Mouse (Mus musculus): ENCODE data around the gene Unc13a.
"Not testable (repeated sequence)": the region's sequence is repeated elsewhere in the genome, so short reads cannot be mapped to it uniquely, and the experiment has no call there.

Gene Unc13a

DNA sequence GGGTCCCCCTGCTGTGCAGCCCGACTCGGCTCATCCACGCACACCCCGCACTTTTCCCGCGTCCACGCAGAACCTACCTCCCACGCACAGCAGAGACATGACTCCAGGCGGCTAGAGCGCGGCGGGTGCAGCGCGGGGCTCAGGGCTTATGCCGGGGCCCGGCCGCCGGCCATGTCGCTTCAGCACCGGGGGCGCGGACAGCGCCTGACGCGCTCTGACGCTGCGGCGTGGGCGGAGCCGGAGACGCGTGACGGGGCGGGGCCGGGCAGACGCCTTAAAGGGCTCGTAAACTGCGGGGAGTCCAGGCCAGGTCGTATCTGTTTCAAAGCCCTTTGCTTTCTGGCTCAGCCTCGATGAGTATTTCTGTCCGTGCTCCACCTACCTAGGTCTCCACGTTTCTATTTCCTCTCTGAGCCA, at the start of gene Unc13a:
Unc13a (minus strand) TSS at position 209 of the 417 bp plus-strand sequence.
- DNase-seq (ENCODE audit: low read depth, low spot score) = peak; percentile 81

DNA sequence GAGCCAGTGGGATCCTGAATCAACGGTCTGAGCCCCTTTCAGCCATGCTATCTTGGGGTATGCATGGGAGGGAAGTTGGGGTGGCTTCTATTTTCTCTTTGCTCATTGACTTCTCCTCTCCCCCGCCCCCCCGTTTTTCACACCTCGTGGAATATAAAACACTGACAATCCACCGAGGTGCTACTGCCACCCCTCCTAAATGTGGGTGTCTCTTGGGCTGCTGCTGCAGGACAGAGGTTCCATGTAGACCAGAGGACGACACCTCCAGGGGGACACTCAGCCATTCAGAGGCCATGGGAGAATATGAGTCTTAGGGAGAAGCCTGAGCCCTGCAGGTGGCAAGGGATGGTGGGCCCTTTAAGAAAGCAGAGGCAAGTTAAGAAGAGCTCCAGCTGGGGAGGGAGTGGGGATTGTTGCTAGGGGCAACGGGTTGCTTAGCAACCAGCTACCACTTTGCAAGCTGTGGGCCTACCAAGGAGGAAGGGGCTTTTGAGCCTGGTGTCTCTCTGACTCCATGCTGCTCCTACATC, 48.4 kb upstream of the Unc13a start:
- DNase-seq (ENCODE audit: low read depth, low spot score) = peak; percentile 82

DNA sequence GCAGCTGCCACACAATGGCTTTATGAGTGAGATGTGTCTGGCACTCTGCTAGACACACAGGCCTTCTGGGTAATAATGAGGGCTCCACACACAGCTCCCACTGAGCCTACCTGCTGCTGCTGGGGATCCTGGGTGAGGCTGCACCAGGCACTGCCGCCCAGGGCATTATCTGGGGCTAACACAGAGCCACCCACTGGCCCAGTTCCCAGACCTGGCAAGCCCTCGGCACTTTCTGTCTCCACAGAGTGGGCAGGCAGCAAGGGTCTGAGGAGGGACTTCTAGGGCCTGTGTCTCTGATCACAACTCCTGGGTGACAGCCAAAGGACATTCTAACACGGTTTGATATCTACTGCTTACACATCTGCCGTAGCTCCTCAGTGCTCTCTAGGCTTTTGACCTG, 47.7 kb upstream of the Unc13a start:
- no peak for DNase-seq (ENCODE audit: low read depth, low spot score)

DNA sequence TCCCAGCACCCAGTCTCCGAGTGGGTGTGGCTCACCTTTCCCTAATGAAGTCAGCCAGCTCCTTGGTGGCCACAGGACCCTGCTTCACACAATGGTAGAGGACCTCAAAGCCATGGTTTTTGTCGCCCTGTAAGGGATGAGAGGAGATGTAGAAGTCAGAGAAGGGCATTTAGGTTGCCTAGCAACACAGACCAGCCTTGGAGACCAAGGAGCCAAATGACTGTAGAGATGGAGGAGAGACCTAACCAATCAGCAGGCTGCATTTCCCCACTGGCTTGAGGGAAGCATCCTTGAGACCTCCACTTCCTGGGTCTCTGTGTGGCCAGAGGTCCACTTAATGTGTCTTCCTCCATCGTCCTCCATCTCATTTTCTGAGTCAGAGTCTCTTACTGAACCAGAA, 46.7 kb upstream of the Unc13a start:
- no peak for DNase-seq (ENCODE audit: low read depth, low spot score)

DNA sequence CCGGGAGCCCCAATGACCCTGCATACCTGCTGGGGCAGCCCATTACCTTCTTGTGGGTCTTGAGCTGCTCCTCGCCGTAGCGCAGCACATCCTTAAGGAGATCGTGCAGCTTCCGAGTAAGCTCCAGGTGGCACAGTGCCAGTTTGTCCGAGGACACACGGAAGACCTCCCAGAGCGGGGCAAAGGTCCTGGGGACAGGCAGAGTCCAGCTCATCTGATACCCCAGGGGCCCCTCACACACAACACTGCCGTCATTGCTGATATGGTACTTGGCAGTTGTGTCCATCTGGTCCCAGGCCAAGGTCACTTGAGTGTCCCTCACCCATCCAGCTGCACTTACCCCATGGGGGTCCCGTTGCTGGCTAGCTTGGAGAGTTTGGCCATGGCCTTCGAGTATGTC, 45.5 kb upstream of the Unc13a start:
- DNase-seq (ENCODE audit: low read depth, low spot score) = no peak

DNA sequence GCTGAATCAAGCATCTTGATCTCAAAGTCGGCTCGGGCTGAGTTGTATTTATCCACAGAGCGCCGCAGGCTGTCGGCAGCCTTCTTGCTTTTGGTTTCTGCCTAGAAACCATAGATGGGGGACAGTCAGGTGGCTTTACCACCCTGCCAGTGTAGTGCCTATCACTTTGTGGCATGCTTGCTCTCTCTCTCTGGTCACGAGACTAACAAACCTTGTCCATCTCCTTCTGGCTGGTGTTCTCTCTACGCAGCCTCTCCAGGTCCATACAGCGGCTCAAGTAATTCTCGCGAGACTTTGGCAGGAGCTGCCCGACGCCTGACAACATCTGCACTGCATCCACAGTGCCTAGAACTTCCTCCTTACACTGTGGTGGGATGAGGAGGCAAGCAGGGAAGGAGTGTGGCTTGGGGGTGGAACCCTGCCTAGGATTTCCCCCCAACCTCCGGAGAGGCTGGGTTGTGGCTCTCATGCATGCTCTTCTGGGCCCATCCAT, 45.0 kb upstream of the Unc13a start:
- DNase-seq (ENCODE audit: low read depth, low spot score) = no peak

DNA sequence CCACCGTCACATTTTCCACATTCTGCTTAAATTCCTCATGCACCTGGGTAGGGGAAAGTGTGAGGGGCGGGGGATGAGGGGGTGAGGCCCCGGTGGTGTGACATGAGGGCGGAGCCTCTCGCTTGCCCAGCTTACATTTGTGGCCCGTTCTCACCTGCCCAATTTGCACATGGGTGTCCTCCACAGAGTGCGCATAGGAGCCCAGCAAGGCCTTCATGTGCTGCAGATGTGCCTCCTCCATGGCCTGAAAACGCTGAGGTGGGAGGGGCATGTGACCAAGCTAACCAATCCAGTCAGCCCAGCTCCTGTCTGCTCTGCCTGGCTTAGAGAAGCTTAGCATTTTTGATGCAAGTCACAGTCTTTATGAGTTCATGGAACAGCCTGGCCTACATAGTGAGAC, 44.0 kb upstream of the Unc13a start:
- DNase-seq (ENCODE audit: low read depth, low spot score) = no peak

DNA sequence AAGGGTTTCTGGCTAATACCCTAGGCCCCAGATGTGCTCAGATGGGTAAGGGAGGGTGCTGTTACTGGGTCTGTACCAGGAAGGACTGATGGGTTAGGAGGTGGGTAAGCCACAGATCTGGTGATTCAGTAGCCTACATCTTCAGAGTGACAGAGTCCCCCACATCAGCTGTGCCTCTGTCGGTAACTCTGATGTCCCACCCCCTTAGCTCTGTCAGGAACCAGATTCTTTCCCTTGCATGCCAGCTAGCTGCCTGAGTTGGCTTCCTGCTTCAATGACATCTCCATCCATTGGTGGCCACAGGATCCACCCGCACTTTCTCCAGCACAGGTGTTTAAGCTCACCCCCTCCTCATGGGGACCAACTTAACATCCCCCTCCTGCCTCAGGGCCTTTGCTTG, 40.0 kb upstream of the Unc13a start:
- no peak for DNase-seq (ENCODE audit: low read depth, low spot score)

DNA sequence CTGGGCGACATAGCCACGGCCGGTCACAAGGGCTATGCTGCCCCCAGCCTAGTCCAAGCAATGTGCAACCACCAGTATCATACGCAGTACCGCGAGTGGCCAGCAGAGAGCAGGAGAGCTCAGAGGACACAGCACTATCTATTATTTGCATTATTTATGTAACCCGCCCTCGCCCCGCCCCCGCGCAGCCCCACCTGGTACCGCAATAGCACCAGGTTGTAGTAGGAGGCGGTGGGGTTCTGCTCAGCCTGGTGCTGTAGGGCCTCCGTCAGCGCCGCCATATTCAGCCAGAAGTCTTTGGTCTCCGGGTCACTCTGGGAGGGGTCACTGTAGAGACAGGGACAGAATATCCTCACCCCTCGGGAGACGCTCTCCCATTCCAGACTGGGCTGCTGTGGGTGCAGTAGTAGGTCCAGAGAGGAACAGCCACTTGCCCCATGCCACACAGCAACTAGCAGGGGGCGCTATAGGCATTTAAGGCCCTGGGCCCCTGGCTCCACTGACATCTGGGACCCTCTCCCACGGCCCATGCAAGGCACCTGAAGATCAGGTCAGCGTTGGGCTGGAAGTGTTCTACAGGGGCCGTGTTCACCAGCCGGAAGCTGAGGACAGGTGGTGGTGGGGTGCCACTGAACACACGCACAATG, 38.4 kb upstream of the Unc13a start:
- no peak for DNase-seq (ENCODE audit: low read depth, low spot score)

DNA sequence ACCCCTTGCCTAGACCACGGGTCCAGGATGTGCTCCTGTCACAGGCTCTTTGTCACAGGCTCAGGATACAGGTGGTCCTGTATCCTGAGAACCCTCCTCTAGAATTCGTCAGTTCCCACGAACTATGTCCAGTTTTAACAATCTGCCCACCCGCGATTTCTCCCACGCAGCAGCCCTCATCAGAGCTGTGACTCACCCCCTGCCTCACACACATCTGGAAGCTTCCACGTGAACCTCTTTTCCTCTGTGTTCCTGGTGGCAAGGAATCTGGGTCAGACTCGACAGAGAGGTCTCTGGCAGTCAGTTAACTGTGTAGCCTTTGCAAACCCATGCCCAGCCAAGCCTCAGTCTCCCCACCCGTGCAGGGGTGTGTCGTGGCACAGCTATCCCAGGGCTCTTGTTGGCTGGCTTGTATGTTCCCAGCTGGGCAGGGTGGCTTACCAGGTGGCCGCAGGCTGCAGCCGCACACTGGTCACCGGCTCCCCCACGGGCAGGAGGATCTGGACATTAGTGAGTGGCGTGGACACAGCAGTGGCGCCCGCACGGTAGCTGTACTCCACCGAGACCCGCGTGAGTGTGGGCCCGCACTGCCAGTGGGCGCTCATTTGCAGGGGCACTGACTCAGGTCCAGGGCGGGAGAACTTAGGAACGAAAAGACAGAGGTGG, 37.7 kb upstream of the Unc13a start:
- no peak for DNase-seq (ENCODE audit: low read depth, low spot score)

DNA sequence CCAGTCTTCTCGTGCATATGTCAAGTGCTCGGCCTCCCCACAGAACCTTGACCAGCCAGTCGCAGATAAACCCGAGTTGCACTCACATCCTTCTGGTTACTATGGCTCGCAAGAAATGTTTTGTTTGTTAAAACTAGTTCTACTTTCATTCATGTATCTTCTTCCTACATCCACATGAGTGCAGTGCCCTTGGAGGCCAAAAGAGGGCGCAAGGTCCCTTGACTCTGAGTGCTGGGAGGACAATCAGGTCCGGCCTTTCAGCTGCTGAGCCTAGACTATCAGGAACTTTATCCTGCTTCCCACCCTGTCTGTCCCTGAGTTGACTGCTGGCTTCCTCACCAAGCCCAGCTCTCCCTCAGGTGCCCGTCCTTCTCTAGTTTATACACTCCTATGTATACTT, 36.3 kb upstream of the Unc13a start:
- DNase-seq (ENCODE audit: low read depth, low spot score) = no peak

DNA sequence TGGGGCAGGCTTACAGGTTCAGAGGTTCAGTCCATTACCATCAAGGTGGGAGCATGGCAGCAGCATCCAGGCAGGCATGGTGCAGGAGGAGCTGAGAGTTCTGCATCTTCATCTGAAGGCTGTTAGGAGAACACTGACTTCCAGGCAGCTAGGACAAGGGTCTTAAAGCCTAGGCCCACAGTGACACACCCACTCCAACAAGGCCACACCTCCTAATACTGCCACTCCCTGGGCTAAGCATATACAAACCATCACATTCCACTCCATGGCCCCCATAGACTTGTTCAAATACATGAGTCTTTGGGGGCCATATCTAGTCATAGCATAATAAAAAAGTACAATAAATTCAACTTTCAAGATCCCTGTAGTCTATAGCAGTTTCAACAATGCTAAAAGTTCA, 31.8 kb upstream of the Unc13a start:
- not testable (repeated sequence) for DNase-seq (ENCODE audit: low read depth, low spot score)

DNA sequence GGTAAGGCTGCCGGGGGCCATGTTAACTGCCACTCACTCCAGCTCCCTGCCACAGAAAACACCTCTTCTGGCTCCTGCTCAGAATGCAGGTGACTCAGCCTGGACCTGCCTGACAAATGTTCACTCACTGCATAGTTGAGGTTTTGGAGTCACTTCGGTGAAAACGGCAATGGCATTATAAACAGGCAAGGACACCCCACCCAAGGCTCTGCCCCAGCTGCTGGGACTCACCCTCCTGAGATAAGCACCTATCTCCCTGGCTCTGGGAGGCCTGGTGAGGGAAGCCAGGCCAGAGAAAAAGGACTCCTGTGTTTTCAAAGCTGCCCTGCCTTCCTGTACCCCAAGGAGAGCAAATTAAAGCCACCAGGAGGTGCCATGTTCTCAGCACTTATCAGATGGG, 31.4 kb upstream of the Unc13a start:
- DNase-seq (ENCODE audit: low read depth, low spot score) = no peak

DNA sequence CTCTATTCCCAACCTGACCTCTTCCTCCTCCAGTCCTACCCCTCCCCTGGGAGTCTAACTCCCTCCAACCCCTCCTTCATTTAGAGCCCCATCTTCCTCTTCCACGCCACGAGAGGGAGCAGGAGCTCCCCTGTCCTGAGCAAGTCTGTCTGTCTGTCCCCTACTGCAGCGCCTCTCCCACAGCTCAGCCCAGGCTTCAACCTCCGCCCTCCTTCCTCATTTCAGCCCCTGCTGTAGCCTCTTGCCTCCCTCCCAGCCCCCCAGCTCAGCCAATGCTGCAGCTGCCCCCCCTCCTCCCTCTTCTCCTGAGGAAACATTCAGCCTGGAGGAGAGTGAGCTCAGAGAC, 30.5 kb upstream of the Unc13a start:
- no peak for DNase-seq (ENCODE audit: low read depth, low spot score)

DNA sequence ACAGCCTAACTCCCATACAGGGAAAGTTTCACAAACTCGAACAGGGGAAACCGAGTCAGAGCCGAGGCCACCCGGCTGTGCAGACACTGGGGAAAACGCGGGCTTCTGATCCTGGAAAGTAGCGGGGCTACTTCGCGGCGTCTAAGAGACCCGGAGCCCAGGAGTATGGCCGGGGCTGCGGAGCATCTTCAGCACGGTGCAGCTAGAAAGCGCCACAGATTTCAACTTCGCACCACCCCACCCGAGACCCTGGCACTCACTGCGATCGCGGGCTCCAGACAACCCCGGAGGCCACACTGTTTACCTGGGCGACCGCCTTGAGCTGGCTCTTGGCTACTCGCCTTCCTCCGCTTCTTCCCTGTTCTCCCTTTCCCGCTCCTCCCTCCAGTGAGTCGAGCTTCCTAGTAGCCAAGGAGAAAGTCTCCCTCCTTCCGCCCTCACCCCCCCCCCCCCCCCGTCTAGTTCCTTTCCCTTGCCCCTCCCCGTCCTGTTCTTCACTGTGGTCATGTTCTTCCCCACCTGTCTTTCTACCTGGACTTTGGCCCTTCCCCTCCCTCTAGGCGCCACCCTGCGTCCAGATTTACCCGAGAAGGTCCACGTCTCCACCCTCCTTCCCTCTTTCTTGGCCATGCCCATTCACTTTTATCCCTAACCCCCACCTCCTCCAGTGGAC, 30.0 kb upstream of the Unc13a start, which contains the start of gene B3gnt3:
B3gnt3 (minus strand) TSS at position 376 of the 673 bp plus-strand sequence.
- DNase-seq (ENCODE audit: low read depth, low spot score) = no peak

DNA sequence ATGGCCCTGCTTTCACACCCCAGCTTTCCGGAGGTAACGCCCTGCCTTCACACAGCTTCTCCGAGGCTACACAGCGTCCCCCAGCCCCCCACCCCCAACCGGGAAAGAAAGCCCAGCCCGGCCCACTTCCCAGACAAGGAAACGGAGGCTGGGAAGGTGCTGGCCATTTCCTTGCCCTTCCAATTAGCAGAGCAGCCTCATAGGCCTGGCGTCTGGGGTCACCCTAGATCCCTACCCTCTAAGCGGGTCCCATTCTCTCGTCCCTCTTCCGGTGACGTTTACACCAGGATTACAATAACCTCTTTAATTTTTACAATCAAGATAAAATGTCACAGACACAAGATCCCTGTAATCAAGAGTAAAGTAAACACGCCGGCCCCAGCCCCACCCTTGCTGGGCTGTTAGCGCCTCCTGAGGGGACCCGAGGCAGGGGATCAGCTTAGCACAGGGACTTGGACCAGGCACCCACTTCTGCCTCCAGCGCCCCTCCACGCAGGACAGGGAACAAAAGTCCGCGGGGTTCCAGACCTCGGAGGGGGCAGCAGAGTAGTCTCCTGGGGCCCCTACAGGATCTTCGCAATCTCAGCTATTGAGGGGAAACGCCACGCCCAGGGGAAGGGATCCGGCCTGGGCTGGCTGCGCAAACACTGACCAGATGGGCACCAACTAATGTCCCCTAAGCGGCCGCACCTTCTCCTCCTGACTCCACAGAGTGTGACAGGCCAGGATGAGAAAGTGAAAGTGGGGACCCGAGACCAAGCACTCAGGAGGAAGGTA, 29.1 kb upstream of the Unc13a start:
- no peak for DNase-seq (ENCODE audit: low read depth, low spot score)

DNA sequence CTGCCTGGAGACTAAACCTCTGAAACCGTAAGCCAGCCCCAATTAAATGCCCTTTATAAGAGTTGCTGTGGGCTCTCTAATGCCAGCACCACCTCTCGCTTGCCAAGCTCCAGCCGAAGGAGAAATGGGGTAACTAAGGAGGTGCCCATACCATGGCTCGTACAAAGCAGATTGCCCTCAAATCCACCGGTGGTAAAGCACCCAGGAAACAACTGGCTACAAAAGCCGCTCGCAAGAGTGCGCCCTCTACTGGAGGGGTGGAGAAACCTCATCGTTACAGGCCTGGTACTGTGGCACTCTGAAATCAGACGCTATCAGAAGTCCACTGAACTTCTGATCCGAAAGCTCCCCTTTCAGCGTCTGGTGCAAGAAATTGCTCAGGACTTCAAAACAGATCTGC, 23.9 kb upstream of the Unc13a start:
- DNase-seq (ENCODE audit: low read depth, low spot score) = not testable (repeated sequence)

DNA sequence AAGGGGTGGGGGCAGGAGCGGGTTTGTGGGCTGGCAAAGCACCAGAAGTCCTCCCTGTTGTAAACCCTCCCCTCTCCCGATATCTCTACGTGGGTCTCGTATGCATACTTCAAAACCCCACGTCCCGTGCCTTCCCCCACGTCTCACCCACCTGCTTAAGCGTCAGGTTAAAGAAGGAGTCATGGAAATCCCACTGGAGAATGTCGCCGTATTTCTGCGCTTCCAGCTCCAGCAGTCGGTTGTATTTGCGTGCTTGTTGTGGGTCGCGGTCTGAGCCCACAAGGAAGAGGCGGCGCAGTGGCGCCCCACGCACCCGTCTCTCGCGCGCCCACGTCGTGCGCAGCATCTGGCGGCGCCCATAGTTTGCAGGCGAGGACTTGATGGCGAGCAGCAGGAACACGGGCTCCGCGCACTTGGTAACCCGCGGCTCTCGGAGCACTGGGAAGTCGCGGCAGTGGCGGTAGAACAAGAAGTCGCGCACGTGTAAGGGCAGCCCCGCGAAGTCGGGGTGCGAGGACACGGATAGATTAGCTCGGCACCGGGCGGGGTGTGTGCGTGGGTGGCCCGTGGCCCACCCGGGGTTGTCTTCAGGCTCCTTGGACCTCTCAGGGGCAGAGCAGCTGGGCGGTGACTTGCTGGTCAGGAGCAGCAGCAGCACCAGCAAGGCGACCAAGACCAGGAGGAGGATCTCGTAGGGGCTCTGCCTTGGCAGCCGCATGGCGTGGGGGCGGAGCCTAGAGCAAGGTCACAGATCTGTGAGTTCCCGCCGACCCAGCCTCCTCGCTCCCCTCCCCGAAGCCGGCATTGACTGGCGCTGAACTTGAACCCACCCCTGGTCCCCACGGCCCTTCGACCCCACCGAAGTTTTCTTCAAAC, 21.8 kb upstream of the Unc13a start:
- DNase-seq (ENCODE audit: low read depth, low spot score) = no peak

DNA sequence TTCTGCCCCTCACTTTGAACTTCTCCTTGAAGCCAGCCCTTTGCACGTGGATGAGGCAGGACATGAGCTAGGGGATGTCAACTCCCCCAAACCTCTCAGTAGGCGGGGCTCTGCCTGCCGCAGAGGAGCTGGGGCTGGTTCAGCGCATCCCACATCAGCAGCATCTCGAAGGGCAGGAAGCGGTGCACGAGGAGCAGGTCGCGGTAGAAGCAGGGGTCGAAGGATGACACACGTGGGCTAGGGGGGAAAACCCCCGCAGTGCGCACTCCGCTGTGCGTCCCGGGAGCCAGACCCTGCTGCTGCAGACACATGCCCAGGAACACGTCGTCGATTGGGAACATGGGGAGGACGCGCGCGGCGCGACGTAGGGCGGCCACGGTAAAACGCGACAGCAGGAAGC, 21.0 kb upstream of the Unc13a start:
- DNase-seq (ENCODE audit: low read depth, low spot score) = no peak

DNA sequence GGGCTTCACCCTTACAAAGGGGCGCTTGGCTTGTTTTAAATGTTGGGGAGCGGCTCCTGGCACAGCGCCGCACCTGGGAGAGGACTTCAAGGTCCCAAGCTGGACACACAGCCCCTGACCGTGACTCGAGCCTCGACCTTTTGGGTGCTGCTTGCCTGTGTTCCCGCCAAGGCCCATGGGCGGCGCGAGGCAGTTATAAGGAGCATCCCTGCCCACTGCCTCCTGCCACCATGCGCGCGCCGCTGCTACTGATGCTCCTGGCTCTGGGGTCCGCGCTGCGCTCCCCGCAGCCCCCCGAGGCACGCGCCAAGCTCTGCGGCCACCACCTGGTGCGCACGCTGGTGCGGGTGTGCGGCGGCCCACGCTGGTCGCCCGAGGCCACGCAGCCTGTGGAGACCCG, 17.5 kb upstream of the Unc13a start, which contains the start of gene Insl3:
Insl3 (plus strand) TSS at position 187 of the 400 bp plus-strand sequence.
- DNase-seq (ENCODE audit: low read depth, low spot score) = no peak

DNA sequence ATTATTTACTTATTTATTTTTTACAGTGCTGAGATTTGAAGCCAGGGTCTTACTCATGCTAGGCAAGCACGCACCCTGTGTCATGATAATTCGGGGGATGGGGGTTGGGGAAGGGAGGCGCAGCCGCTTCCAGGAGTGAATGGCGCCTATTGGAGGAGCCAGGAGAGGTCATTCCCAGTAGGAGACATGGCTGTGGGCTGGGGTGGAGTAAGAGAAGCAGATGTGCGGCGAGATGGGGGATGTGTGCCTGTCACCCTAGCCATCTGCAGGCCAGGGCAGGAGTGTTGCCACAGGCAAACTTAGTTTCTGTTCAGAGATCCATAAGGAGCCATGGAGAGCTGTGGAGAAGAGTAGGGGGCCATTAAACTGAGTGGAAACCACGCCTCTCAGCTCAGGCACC, 16.1 kb upstream of the Unc13a start:
- DNase-seq (ENCODE audit: low read depth, low spot score) = no peak

Data from telencephalon, adult 2 months (tissue).